Mouse (Mus musculus) ES-Bruce4 (cell line): ENCODE data around the gene Mchr1. TPM values are rescaled to one million over a fixed set of nuclear protein-coding genes. Genes with fewer than 3 reads are reported as not detected.

Source experiments
- H3K27ac ChIP-seq: 2 replicates; pipeline ENCODE4 v1.5.1; 2012; ENCODE audit warnings: low read length, inconsistent platforms; ENCODE audit not compliant: insufficient read depth
- H3K27me3 ChIP-seq: 2 replicates; pipeline ENCODE4 v1.6.1; 2012; ENCODE audit warnings: mild to moderate bottlenecking, low read length, inconsistent platforms; ENCODE audit not compliant: control insufficient read depth, poor library complexity, insufficient read depth, severe bottlenecking
- H3K36me3 ChIP-seq: 2 replicates; pipeline ENCODE4 v1.6.1; 2012; ENCODE audit warnings: inconsistent platforms, mild to moderate bottlenecking, low read length, moderate library complexity; ENCODE audit not compliant: control insufficient read depth, poor library complexity, insufficient read depth, severe bottlenecking
- H3K4me1 ChIP-seq: one replicate; pipeline ENCODE4 v1.8.1; 2011; ENCODE audit warnings: low read length; ENCODE audit not compliant: control insufficient read depth, insufficient read depth
- H3K4me3 ChIP-seq: 2 replicates; pipeline ENCODE4 v1.5.1; 2011; ENCODE audit warnings: low read depth, mild to moderate bottlenecking, low read length
- H3K9ac ChIP-seq: 2 replicates; pipeline ENCODE4 v1.6.1; 2012; ENCODE audit warnings: low read depth, mild to moderate bottlenecking, inconsistent platforms; ENCODE audit not compliant: poor library complexity, severe bottlenecking
- H3K9me3 ChIP-seq: replicated peaks from 2 replicates; pipeline ENCODE4 v1.6.1; 2012; ENCODE audit warnings: mild to moderate bottlenecking, low read length, inconsistent platforms; ENCODE audit not compliant: control insufficient read depth, poor library complexity, insufficient read depth, severe bottlenecking
- CTCF ChIP-seq: IDR thresholded peaks from one replicate; pipeline ENCODE4 v1.8.1; 2011; ENCODE audit warnings: low read depth, low read length
- EP300 ChIP-seq: IDR thresholded peaks from 2 replicates; pipeline ENCODE4 v1.6.1; 2011; ENCODE audit warnings: low read depth, low read length; ENCODE audit not compliant: insufficient read depth
- POLR2A ChIP-seq: IDR thresholded peaks from one replicate; pipeline ENCODE4 v1.8.1; 2011; ENCODE audit warnings: low read length; ENCODE audit not compliant: insufficient read depth
- polyA plus RNA-seq: library from polyadenylated mRNA; stranded (reverse); fragments of >200 nt; gene quantifications from 2 replicates; pipeline ENCODE4 v1.2.4, GENCODE M21; 2011; ENCODE audit warnings: low read depth; ENCODE audit not compliant: missing spikeins, insufficient read depth, insufficient read length

Gene Mchr1
- polyA plus RNA-seq, 1 experiment, result not detected

DNA sequence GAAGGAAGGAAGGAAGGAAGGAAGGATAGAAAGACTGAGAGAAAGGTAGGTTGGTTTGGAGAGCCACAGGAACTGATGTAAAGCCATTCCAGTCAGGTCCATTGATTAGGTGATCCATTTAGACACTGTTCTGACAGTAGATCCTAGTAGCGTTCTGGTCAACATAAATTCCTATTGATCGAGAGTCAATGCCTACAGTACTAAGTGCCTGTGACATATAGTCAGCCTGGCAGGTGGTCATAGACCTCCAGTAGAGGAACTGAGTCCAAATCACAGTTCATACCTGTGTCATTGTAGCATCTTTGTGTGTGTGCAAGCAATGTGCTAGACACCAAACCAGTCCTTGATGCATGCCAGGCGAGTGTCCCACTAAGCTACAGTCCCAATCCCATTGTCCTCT lies 7.0 kb upstream of the Mchr1 start:
- no peak overlapping the region for H3K27ac ChIP-seq
- no peak overlapping the region for H3K4me3 ChIP-seq
- no peaks in the 10 kb centered on the region for H3K4me1 ChIP-seq
- H3K9ac ChIP-seq, result no peak overlapping the region
- no peaks in the 10 kb centered on the region for H3K36me3 ChIP-seq
- H3K9me3 ChIP-seq, result no peaks in the 10 kb centered on the region
- no peaks in the 10 kb centered on the region for H3K27me3 ChIP-seq
- TF ChIP-seq EP300 (no peak), POLR2A (no peak)

DNA sequence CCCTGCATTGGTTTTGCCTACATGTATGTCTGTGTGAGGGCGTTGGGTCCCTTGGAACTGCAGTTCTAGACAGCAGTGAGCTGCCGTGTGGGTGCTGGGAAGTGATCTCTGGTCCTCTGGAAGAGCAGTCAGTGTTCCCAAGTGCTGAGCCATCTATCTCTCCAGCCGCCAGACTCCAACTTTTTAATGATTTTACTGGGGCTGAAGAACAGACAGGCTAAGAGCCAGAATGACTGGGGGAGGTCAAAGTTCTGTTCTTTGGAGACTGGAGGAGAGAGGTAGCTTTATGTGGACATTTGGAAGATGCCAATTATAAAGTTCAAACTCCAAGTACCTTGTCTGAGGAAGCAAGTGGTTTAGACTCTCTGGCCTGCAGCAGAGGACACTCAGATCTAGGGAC lies 5.5 kb upstream of the Mchr1 start:
- Histone ChIP-seq H3K36me3 (no peaks in the 10 kb centered on the region), H3K27ac (no peak overlapping the region), H3K9me3 (no peaks in the 10 kb centered on the region), H3K9ac (no peak overlapping the region), H3K4me1 (no peaks in the 10 kb centered on the region), H3K27me3 (no peaks in the 10 kb centered on the region), H3K4me3 (no peak overlapping the region)
- TF ChIP-seq CTCF (no peak), POLR2A (no peak), EP300 (no peak)

GRCm38 (mm10) chr15:81231325-81231724 lies 4.0 kb upstream of the Mchr1 start:
- Histone ChIP-seq H3K4me3 (no peak overlapping the region), H3K27ac (no peak overlapping the region), H3K27me3 (no peaks in the 10 kb centered on the region), H3K9ac (no peak overlapping the region), H3K4me1 (no peaks in the 10 kb centered on the region), H3K9me3 (no peaks in the 10 kb centered on the region), H3K36me3 (no peaks in the 10 kb centered on the region)
- TF ChIP-seq EP300 (no peak), CTCF (no peak), POLR2A (no peak)

DNA sequence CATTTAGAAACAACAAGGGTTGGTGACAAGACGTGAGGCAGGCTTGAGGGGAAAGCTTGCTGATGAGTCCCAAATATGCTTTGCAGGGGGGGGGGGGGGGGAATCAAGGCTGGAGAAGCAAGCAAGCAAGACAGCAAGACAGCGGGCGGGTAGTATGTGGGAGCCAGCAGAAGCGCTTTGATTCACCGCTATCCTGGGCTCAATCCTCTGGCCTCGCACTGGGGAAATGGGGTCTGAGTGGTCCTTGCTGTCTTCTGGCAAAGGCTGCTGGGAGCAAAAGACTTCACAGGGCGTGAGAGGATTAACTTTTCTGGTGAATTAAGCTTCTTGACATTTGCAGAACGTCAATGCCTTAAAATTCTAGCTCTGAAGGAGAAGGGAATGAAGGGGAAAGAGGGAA lies 763 bp downstream of the Mchr1 start:
- no peaks in the 10 kb centered on the region for H3K4me1 ChIP-seq
- no peaks in the 10 kb centered on the region for H3K36me3 ChIP-seq
- TF ChIP-seq EP300, result no peak
- TF ChIP-seq CTCF, result no peak
- H3K27me3 ChIP-seq, result no peaks in the 10 kb centered on the region
- H3K27ac ChIP-seq, result no peak overlapping the region
- no peak overlapping the region for H3K9ac ChIP-seq
- no peaks in the 10 kb centered on the region for H3K9me3 ChIP-seq
- H3K4me3 ChIP-seq, result peak overlapping the region; percentile 41; the same call in 1 of the 2 replicates

DNA sequence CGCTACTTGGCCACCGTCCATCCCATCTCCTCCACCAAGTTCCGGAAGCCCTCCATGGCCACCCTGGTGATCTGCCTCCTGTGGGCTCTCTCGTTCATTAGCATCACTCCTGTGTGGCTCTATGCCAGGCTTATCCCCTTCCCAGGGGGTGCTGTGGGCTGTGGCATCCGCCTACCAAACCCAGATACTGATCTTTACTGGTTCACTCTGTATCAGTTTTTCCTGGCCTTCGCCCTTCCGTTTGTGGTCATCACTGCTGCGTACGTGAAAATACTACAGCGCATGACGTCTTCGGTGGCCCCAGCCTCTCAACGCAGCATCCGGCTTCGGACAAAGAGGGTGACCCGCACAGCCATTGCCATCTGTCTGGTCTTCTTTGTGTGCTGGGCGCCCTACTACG lies 2.2 kb downstream of the Mchr1 start:
- H3K36me3 ChIP-seq, result no peaks in the 10 kb centered on the region
- H3K4me3 ChIP-seq, result no peak overlapping the region
- H3K4me1 ChIP-seq, result no peaks in the 10 kb centered on the region
- no peaks in the 10 kb centered on the region for H3K9me3 ChIP-seq
- H3K27me3 ChIP-seq, result no peaks in the 10 kb centered on the region
- no peak overlapping the region for H3K9ac ChIP-seq
- no peak overlapping the region for H3K27ac ChIP-seq
- TF ChIP-seq POLR2A (no peak), CTCF (no peak), EP300 (no peak)

DNA sequence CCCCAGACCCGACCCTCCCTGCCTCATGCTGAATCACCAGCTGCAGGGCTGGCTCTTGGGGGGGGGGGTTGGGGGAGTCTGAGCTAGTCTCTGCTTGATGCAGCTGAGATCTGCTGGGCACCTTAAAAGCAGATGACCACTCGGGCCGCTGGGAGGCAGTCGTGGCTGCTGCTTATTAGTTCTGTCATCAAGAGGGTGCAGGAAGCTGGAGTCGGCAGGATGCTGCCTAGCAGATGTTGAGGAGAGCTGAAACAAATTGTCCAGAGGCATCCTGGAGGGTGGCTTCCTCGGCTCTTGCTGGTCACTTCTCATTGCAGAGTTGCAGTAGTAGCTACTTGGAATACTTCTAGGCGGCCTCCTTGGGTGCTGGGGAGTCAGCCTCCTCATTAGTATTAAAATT lies 4.0 kb downstream of the Mchr1 start:
- H3K4me1 ChIP-seq, result no peaks in the 10 kb centered on the region
- TF ChIP-seq POLR2A (no peak), CTCF (no peak), EP300 (no peak)
- H3K9ac ChIP-seq, result no peak overlapping the region
- no peaks in the 10 kb centered on the region for H3K27me3 ChIP-seq
- H3K27ac ChIP-seq, result no peak overlapping the region
- H3K36me3 ChIP-seq, result no peaks in the 10 kb centered on the region
- no peaks in the 10 kb centered on the region for H3K9me3 ChIP-seq
- H3K4me3 ChIP-seq, result no peak overlapping the region

GRCm38 (mm10) chr15:81239794-81240343 lies 4.6 kb downstream of the Mchr1 start:
- H3K27ac ChIP-seq, result no peak overlapping the region
- no peaks in the 10 kb centered on the region for H3K9me3 ChIP-seq
- H3K4me1 ChIP-seq, result no peaks in the 10 kb centered on the region
- no peak overlapping the region for H3K4me3 ChIP-seq
- H3K27me3 ChIP-seq, result no peaks in the 10 kb centered on the region
- no peak overlapping the region for H3K9ac ChIP-seq
- no peaks in the 10 kb centered on the region for H3K36me3 ChIP-seq
- no peak for TF ChIP-seq EP300
- TF ChIP-seq POLR2A, result no peak
- TF ChIP-seq CTCF, result no peak
